Mouse (Mus musculus) left cerebral cortex, postnatal 10 days (tissue): Measurements from ENCODE around the gene Rnasel. TPM values are rescaled to one million over a fixed set of nuclear protein-coding genes. Genes with fewer than 3 reads are reported as not detected.
"Not testable (repeated sequence)": the region's sequence is repeated elsewhere in the genome, so short reads cannot be mapped to it uniquely, and the experiment has no call there.

Experiments
- DNase-seq, 2 experiments: peaks; one replicate each; pipeline ENCODE4 v3.0.0; 2021 to 2022; ENCODE audit warnings: low spot score in 2 of 2, mixed read lengths in 1 of 2; ENCODE audit errors: extremely low spot score in 1 of 2
- intact Hi-C: fragments of 180-260 bp; cut with DNase I; formaldehyde crosslinking; loops from one replicate; pipeline ENCODE4 v1.15.1; 2025
- total RNA-seq, 2 experiments: library from RNA; stranded (reverse); gene quantifications; 2 replicates each; pipeline ENCODE4 v1.2.3; 2021

Rnasel gene
- total RNA-seq, 2 experiments from 2014 or later, result 13.2 to 13.5 TPM

DNA sequence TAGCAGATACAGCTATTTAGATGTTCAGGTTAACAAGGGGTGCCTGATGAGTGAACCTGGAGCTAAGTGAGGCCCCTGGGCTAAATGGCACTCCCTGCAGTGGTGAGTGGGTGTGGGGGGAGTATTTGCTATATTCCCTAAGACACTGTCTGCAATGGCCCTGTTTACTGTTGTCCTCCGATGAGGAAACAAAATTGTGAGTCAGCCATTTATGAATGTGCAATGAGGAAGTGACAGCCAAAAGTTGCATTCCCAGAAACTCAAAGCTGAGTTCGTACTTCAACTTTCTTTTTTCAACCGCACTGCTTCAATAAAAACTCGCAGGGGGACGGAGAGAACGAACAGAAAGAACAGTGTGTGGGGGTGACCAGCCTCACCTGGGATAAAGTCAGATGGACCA, 3.3 kb downstream of the Rnasel start:
- intact Hi-C loops, result loop anchor here (5.0 kb wide), 1 partner anchor 55 kb away; no protein-coding TSS in a partner anchor

DNA sequence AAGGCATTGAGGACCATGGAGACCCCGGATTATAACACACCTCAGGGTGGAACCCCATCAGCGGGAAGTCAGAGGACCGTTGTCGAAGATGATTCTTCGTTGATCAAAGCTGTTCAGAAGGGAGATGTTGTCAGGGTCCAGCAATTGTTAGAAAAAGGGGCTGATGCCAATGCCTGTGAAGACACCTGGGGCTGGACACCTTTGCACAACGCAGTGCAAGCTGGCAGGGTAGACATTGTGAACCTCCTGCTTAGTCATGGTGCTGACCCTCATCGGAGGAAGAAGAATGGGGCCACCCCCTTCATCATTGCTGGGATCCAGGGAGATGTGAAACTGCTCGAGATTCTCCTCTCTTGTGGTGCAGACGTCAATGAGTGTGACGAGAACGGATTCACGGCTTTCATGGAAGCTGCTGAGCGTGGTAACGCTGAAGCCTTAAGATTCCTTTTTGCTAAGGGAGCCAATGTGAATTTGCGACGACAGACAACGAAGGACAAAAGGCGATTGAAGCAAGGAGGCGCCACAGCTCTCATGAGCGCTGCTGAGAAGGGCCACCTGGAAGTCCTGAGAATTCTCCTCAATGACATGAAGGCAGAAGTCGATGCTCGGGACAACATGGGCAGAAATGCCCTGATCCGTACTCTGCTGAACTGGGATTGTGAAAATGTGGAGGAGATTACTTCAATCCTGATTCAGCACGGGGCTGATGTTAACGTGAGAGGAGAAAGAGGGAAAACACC, 4.7 kb downstream of the Rnasel start:
- intact Hi-C loops, result loop anchor here (5.0 kb wide), 1 partner anchor 53 kb away; no protein-coding TSS in a partner anchor
- DNase-seq, result no peak

More for the DNA sequence above, 3.3 kb downstream of the Rnasel start:
- DNase-seq, result no peak

DNA sequence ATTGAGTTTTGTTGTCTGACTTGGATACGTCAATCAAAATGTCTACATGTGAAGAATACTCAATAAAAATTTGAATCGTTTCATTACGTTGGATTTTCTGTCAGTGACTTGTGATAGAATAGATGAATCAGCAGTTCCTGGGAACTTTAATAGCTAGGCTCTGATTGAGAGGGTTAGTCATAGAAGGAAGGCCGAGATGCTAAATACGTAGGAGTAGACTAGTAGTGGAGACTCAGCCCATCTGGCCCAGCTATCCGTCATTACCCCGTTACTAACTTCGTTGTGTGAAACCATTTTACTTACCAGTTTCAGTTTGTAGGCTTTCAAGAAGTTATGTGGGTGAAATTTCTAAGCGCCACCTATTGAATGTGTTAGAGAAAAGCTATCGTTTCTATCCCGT, 14.9 kb downstream of the Rnasel start:
- intact Hi-C loops, result no loop called here
- no peak for DNase-seq

DNA sequence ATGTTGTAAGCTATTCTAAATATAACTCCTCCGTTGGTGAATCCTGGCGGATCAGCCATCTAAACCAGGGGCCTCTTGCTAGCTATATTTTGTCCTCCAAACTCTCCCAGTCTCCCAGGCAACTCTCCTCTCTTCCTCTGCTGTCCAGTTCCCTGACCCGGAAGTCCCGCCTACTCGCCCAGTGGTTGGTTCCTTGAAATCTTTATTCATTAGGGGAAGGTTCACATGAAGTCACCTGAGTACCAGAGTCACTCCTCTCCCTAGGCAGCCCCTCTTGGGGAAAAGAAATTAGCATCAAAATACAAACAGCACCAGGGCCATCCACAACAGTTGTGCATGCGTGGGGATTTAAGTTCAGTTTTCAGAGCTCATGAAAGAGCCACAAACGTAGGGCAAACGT, 17.1 kb downstream of the Rnasel start:
- DNase-seq, result no peak
- intact Hi-C loops, result no loop called here

DNA sequence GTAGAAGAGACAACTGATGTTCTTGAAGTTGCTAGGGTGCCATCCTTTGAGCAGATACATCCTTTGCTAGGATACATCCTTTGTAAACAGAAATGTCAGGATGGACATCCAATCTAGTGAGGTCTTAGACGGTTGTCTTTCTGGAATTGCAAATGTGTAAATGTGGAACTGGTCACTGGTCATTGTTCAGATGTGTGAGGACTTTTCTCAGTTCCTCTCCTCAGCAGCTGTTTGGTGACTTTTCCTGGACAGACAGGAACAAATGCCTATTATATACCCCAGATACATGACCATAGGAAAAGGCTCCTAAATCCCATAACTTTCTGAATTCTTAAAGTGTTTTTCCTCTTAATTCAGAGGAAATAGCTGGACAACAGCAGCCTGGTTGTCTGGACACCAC, 18.1 kb downstream of the Rnasel start:
- intact Hi-C loops, result no loop called here
- no peak for DNase-seq

DNA sequence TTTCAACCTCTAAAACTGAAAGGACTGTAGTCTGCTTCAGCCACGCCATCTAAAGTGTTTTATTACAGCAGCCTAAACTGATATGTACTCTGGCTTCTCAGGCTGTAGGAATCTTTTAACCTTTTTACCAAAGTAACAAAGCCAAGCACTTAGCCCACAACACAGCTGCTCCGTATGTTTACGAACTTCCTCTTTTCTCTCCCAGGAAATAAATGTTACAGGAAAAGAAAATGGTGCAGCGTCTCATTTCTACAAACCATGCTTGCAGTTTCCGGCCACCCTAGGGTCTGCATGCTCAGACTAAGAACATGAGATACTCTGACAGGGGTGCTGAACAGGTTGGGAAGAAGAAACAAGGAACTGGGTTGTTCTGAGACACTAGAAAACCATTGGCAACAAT, 19.2 kb downstream of the Rnasel start:
- no peak for DNase-seq
- intact Hi-C loops, result no loop called here

DNA sequence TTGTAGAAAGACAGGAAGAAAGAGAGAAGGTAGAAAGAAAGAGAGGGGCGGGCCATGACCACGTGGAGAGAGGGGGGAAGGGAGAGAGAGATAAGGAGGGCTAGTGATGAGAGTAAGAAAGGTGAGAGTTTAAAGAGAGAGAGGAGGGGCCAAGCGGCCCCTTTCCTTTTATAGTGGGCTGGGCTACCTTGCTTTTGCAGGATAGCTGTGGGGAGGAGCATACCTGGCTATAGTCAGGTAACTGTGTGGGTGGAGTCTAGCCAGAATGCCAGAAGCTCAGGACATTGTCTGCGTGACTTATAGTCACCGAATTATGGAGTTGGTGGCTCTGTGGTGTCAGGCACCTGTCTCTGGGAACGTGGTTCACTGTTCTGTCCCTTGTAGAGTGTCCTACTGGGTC, 20.3 kb downstream of the Rnasel start:
- DNase-seq, intact Hi-C loops: not testable (repeated sequence)

DNA sequence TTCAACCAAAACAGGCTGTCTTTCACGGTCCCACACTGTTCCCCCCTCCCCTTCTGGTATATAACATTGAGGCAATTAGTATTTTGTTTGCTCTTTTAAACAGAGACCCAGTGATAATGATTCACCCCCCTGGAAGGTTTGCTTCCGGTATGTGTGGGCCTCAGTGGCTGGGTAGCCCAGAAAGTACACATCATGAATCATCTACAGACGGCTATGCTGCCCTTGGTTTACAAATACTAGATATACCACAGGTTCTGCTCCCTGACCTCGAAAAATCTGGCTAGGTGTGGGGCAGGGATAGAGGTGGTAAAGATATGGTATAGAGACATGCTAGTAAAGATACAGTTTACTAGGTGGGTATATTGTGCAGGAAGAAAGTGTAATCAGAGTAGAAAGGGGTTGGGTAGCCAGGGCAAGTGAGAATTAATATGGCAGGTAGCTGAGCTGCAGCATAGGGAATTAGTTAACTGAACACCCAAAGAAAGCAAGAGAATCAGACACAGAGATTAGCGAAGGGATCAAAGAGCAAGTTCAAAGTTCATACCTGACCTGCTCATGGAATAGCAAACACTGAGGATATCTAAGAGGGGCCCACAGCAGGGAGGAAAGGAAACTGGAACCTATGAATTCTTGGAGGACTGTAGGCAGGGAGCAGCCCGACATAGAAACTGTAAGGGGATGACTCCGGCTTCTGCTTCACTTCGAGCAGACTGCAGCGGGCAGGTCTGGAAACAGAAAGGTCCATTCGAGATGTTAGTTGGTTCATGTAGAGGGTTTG, 21.0 kb downstream of the Rnasel start:
- intact Hi-C loops, result no loop called here
- no peak for DNase-seq

DNA sequence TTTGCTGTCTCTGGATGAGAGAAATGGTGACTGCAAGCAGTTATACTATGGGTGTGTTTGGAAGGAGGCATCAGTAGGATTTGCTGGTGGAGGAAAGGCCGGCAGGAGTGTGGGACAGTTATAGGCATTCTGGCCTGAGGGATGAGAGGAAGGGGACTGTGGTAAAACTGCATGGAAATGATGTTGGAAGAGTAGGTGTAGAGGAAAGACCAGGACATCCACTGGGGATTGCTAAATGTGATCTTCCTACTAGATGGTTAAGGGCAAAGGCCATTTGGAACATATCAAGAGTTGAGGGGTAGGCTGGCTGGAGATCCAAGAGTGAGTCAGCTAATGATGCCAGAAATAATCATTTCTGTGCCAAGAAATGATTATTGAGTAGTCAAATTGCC, 21.5 kb downstream of the Rnasel start:
- intact Hi-C loops, result no loop called here
- DNase-seq, result no peak

DNA sequence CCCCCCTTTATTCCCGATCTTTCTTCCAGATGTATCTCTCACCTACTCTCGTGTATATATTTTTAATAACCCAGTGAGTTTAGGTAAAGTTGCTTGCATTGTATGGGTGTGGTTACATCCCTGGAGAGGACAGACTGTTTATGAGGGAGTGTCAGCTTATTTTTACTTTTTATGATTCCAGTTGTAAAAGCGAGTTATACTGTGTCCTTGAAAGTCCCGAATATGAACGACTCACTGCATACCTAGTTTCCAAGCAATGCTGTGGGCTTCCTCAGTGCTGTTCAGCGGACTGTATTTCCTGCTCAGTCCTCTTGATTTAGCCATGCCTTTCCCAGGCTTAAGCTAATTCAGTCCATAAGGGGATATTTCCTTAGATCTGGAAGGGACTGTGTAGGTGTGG, 25.9 kb downstream of the Rnasel start:
- no peak for DNase-seq
- intact Hi-C loops, result no loop called here

DNA sequence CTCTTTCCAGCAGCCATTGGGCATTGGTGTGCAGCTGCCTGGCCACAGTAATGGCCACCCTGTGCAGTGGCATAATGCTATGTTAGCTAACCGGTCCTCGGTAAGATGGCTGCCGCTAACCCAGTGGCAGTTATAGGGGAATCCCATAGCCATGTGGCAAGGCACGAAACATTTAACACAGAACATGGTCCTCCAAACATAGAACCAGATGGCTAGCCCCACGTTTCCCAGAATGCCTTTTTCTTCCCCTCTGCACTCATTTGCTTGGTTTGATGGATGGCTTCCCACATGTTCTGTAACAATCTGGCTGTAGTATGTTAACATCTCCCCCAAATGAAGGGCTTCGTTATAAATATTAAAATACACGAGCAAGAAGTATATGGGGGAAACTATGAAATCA, 27.0 kb downstream of the Rnasel start:
- intact Hi-C loops, result no loop called here
- no peak for DNase-seq

DNA sequence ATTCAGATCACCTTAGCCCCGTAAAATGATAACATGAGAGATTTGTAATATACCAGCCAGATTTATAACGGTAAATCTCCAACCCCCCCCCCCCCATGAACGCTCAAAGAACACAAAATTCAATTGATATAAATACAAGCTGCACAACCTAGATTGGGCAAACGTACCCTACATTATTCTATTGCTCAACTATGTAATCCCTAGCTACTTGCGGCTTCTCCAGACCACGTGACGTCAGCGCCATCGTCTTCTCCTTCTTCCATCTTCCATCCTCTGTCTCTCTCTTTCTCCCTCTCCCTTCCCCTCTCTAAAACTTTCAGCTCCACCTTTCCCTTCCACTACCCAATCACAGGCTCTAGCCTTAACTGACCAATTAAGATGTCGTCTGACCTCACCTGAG, 29.0 kb downstream of the Rnasel start:
- no peak for DNase-seq
- intact Hi-C loops, result no loop called here

DNA sequence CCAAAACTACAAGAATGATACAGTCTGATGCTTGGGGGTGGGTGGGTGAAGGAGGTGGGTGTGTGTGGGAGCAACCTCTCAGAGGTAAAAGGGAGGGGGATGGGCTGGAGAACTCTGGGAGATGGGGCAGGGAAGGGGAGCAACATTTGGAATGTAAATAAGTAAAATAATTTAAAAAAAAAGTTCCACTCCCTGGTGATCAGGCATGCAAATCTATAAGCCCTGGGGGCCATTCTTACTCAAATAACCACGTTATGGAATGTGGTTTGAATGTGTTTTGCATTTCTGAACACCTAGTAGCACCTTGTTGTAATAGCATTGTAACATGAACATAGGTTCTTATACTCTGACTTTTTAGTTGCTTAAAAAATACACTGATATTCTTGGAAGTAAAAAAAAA, 34.1 kb downstream of the Rnasel start:
- no peak for DNase-seq
- intact Hi-C loops, result no loop called here

DNA sequence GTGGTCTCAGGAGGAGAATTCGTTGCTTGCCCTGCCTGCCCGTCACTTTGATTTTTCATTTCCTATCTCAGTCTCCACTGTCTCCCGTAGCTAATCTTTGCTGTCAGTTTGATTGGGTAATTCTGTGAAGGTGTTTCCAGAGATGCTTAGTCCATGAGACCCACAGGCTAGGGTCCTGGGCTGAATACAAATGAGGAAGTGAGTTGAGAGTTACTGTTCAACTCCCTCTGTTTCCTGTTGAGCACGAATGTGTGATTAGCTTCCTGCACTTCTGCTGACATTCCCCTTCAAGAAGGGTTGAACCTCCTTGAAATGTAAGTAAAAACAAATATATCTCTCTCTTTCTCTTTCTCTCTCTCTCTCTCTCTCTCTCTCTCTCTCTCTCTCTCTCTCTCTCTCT, 36.4 kb downstream of the Rnasel start:
- intact Hi-C loops, result no loop called here
- no peak for DNase-seq

DNA sequence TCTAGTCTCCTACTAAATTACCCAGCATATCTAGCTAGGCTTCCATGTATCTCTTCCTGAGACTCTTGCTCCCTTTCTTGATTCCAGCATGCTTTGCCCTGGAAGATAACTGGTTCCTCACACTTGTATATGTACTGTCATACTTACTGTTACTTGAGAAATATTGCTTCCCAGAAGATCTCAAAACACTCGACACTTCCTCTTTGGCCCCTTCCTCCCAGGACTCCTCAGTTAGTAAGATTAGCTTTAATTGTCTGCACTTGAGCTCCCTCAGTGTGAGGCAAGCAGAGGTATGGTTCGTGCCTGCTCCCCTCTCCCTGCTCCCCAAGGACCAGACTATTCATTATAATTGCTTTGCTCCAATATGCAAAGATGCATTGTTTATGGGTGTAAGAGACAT, 41.5 kb downstream of the Rnasel start:
- no peak for DNase-seq
- intact Hi-C loops, result no loop called here

DNA sequence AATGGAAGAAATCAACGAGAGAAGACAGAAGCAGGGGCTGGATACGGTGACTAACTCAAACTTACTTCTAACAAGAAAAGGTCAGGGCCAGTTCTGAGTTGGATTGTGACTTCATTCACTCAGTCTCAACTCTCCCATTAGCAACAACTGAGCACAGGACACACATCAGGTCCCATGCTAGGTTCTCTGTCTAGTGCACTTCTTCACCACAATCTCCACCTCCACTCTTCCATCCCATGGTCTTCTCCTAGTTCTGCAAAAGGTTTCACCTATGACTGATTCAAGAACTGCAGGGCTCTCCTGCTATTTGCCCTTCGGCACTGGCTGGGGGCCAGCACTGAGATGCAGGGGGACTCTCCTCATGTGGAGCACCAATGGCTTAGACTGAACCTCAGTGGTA, 45.0 kb downstream of the Rnasel start:
- DNase-seq, result no peak
- intact Hi-C loops, result no loop called here

DNA sequence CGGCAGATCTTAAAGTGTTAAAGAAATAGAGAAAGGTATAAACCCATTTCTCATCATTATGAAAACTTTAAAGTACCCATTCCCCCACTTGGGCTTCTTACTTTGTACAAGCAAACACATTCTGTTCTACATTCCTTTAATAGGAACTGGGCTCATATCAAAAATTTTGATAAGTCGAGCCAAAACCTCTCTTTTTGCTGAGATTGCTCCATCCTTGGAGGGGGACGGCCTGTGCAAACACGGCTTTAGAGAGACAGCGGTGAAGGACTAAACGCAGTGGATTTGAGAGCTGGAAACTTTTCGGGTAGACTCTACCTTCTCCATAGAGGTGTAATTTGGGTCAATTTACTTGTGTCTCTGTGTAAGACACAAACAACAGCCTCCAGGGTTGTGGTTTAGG, 53.5 kb downstream of the Rnasel start:
- intact Hi-C loops, result no loop called here

DNA sequence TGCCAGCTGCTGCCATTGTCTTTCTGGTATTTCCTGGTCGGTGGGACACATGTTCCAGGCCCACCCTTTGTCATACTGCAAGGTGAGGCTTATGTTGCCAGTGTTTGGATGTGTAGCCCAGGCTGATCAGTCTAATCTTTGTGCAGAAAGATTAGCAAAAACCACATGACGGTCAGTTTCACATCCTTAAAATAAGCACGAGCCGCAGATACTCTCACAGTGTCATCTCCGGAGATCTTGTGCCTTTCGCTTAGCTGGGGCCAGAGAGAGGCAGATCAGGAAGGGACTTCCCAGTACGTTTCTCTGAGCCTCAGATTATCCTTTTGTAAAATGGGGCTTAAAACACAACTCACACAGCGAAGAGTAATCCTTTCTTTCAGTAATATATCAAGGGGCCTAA, 54.3 kb downstream of the Rnasel start:
- intact Hi-C loops, result no loop called here
- no peak for DNase-seq

More for the DNA sequence above, 53.5 kb downstream of the Rnasel start:
- no peak for DNase-seq

DNA sequence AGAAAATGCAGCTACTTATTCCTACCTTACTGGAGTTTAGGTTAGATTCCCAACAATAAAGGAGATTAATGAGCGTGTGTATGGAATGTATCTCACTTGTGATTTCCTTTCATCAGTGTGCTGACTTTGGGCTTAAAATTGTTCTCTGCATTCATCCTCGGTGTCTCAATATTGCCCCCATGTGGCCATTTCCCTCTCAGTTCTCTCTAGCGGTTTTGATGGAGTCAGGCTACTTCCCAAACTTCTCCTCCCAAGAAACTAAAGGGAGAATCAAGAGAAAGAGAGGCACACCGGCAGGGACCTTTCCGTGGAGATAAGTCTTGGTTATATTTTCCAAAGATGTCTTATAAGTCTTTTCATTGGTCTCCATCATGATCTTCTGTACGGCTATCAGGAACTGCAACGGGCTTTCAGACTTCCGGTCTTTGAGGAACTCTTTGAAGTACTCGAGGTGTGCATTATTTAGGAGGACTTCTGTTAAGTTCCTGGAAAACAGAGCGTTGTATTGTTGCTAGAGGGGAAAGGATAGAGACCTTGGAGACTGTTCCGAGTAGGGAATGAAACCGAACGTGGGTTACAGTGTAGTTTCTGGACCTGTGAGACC, 58.3 kb downstream of the Rnasel start:
- intact Hi-C loops, result loop anchor here (5.0 kb wide), 2 partner anchors 55 to 250 kb away; no protein-coding TSS in a partner anchor
- peak; percentile 57 to 67 for DNase-seq
